Mouse (Mus musculus): ENCODE results near the gene Gng4.

GRCm38 (mm10) chr13:13796082-13796481 lies 12.2 kb downstream of the Gng4 start:
- TF ChIP-seq POLR2A (IDR thresholded peaks at IDR 0.05; ENCODE audit: insufficient read depth, low read depth, low read length) (no peak), CTCF (IDR thresholded peaks at IDR 0.05; ENCODE audit: insufficient read depth, low read depth, low read length) (no peak)

All from olfactory bulb, adult 2 months (tissue).